Mouse (Mus musculus) liver, embryonic 15.5 days (tissue): ENCODE data around the gene Pbp2. TPM values are rescaled to one million over a fixed set of nuclear protein-coding genes. Genes with fewer than 3 reads are reported as not detected.

ENCODE experiments used
- ATAC-seq: fragments of 200-750 bp; cut with Nextera tagmentation; 2 replicates; pipeline ENCODE4 v1.8.0; 2017; ENCODE audit warnings: moderate number of reproducible peaks, mild to moderate bottlenecking, moderate library complexity; ENCODE audit not compliant: insufficient read depth
- H3K27ac ChIP-seq: fragments of 300-500 bp; sonication (generic); replicated peaks from 2 replicates; pipeline ENCODE4 v1.5.1; 2015; ENCODE audit warnings: mild to moderate bottlenecking, inconsistent platforms
- H3K27me3 ChIP-seq: fragments of 300-500 bp; sonication (generic); 2 replicates; pipeline ENCODE4 v1.6.1; 2015; ENCODE audit warnings: mild to moderate bottlenecking, inconsistent platforms
- H3K36me3 ChIP-seq: fragments of 300-500 bp; sonication (generic); replicated peaks from 2 replicates; pipeline ENCODE4 v1.6.1; 2015; ENCODE audit warnings: moderate library complexity, mild to moderate bottlenecking, inconsistent platforms
- H3K4me1 ChIP-seq: fragments of 300-500 bp; sonication (generic); replicated peaks from 2 replicates; pipeline ENCODE4 v1.6.1; 2015; ENCODE audit warnings: inconsistent platforms
- H3K4me2 ChIP-seq: fragments of 300-500 bp; sonication (generic); 2 replicates; pipeline ENCODE4 v1.6.1; 2015; ENCODE audit warnings: moderate library complexity, mild to moderate bottlenecking, inconsistent platforms
- H3K4me3 ChIP-seq: fragments of 300-500 bp; sonication (generic); replicated peaks from 2 replicates; pipeline ENCODE4 v1.5.1; 2015; ENCODE audit warnings: mild to moderate bottlenecking, inconsistent platforms
- H3K9ac ChIP-seq: fragments of 300-500 bp; sonication (generic); 2 replicates; pipeline ENCODE4 v1.6.1; 2015; ENCODE audit warnings: moderate library complexity, mild to moderate bottlenecking, inconsistent platforms
- H3K9me3 ChIP-seq: fragments of 300-500 bp; sonication (generic); replicated peaks from 2 replicates; pipeline ENCODE4 v1.6.1; 2016; ENCODE audit warnings: inconsistent platforms
- WGBS: fragments of 180-500 bp; shearing (Covaris S2); methylation state at CpG from one replicate; pipeline ENCODE4 v1.1.7; 2015; ENCODE audit warnings: mixed read lengths; ENCODE audit not compliant: insufficient replicate concordance; 5-methylcytosine and 5-hydroxymethylcytosine counted together
- polyA plus RNA-seq: library from polyadenylated mRNA; unstranded; fragments of >200 nt; fragmentation: Nextera tagmentation; extraction: Ambion mirVana; gene quantifications from 2 replicates; pipeline ENCODE4 v1.2.1, GENCODE M21; 2015

Gene Pbp2
- polyA plus RNA-seq, 1 experiment from 2014 or later = not detected

DNA sequence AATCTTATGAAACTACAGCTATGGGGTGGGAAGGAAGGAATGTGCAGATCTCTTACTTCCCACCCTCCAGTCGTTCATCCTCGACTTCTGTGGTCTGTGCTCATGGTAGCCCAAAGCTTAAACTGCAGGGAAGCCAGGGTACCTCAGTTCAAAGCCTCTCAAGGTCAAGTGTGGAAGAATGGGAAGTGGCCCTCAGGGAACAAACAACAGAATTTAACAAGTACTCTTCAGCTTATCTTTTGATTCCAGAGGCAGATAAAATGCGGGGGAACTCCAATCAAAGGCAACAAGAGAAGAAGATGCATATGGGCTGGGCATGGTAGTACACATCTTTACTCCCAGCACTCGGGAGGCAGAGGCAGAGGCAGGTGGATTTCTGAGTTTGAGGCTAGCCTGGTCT, 9.7 kb downstream of the Pbp2 start:
- no peaks in the 10 kb centered on the region for H3K36me3 ChIP-seq
- H3K27me3 ChIP-seq = 0 out of 2 replicates have a peak, but pooled peaks cover under 1% of the 10 kb centered on the region
- no peak overlapping the region for H3K9ac ChIP-seq
- H3K4me1 ChIP-seq = peaks cover 5% of the 10 kb centered on the region; the same call in 1 of the 2 replicates
- no peak overlapping the region for H3K4me2 ChIP-seq
- H3K4me3 ChIP-seq = no peak overlapping the region
- ATAC-seq = no peak
- no peaks in the 10 kb centered on the region for H3K9me3 ChIP-seq
- 48% methylated on average over 4 of the region's 4 CpGs for WGBS
- no peak overlapping the region for H3K27ac ChIP-seq

DNA sequence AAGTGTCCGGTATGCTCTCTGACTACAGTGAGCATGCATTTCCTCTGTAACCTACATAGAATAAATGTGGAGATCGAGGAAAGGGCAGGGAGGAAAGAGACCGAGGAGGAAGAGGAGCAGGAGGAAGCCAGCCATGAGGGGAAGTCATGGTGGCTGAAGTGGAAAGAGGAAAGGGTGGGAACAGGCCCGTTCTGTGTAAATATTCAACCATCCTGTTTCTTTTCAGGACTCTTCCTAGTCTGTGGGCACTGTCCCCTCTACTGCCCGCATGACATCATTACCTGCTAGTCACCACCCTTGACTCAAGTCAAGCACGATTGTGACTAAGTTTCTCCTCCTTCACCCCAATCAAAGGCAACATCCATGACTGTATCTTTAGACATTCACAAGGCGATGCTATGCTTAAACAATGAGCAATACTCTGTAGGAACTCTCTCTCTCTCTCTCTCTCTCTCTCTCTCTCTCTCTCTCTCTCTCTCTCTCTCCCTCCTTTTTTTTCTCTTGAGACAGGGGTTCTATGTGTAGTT, 11.1 kb downstream of the Pbp2 start:
- Histone ChIP-seq H3K4me1 (peaks cover 5% of the 10 kb centered on the region; the same call in 1 of the 2 replicates), H3K27ac (no peak overlapping the region), H3K9me3 (no peaks in the 10 kb centered on the region), H3K9ac (no peak overlapping the region), H3K36me3 (no peaks in the 10 kb centered on the region), H3K27me3 (peaks cover 6% of the 10 kb centered on the region; the same call in 1 of the 2 replicates), H3K4me3 (no peak overlapping the region), H3K4me2 (no peak overlapping the region)
- no peak for ATAC-seq
- WGBS = 38% methylated on average over 7 of the region's 7 CpGs

DNA sequence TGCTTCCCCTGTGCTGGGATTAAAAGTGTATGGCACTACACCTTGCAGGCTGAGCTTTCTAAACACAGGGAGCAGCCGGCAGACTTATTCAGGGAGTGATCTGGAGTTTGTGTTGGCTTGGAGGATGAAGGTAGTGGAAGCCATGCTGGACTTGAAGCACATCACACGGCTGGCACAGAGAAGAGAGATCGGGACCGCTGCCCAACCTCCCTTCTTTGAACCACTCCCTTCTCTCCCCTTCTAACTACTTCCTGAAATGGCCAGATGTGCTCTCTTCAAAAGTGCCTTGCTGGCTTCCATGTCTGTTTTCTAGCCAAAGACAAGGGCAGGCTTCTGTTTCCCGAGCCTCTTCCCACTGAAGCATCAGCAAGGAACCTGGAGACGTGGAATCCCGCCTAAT, 12.6 kb downstream of the Pbp2 start:
- Histone ChIP-seq H3K4me3 (no peak overlapping the region), H3K9ac (no peak overlapping the region), H3K36me3 (no peaks in the 10 kb centered on the region), H3K4me1 (peaks cover 5% of the 10 kb centered on the region; the same call in 1 of the 2 replicates), H3K27ac (no peak overlapping the region), H3K9me3 (no peaks in the 10 kb centered on the region), H3K4me2 (no peak overlapping the region), H3K27me3 (peaks cover 6% of the 10 kb centered on the region; the same call in 1 of the 2 replicates)
- no peak for ATAC-seq
- 43% methylated on average over 7 of the region's 7 CpGs for WGBS

DNA sequence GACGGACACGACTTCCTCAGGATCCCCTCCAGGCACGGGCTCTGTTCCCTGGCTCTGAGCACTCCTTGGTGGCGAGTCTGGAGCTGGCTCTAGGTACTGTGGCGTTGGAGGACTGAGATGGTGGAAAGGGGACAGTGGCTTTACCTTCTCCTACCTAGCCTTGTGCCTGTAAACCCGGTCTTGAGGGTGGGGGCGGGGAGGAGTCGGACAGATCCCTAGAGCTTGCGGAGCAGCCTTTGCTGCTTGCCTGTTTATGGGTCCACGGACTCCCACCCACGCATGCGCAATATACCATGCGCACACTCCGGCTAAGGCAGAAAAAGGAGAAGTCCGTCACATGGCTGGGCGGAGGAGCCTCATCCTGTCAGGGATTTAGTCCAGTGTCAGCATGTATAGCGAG, 13.9 kb downstream of the Pbp2 start:
- ATAC-seq = no peak
- 26% methylated on average over 17 of the region's 17 CpGs for WGBS

DNA sequence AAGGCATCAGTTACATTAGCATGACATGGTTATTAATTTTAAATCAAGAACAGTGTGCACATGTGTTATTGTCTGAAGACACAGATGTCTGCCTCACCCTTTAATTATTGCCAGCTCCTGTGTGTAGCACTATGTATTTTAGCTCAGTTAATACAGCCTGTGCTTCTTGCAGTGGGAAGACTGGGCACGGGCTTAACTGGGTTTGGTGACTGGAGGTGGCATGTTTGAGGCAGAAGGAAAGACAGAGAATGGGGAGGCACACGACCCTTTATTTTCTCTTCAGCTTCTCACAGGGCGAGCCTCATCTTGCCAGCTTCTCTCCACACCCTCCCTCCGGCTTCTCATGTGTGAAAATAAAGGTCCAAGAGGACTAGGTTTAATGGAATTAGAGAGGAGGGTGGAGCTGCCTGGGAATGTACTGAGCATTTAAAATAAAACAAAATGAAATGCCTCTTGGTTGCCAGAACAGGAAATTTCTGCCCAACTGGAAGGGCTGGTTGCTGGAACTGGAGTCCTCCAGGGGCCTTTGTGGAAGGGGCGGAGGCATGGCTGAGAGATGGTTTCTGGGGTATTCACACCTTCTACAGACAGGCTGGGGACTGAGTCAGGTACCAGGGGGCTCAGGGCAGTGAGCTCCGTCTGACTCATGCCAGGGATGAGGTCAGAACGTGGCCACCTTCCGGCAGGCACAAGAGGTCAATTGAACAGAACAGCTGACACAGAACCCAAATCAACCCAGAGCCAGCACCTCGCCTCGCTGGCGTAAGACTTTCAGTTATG, 14.9 kb downstream of the Pbp2 start:
- 60% methylated on average over 11 of the region's 11 CpGs for WGBS
- Histone ChIP-seq H3K27ac (no peak overlapping the region), H3K4me1 (no peaks in the 10 kb centered on the region), H3K4me2 (no peak overlapping the region), H3K9ac (no peak overlapping the region), H3K27me3 (peaks cover 6% of the 10 kb centered on the region; the same call in 1 of the 2 replicates), H3K9me3 (no peaks in the 10 kb centered on the region), H3K36me3 (no peaks in the 10 kb centered on the region), H3K4me3 (no peak overlapping the region)
- no peak for ATAC-seq

More for the DNA sequence above, 13.9 kb downstream of the Pbp2 start:
- H3K27me3 ChIP-seq = peaks cover 6% of the 10 kb centered on the region; the same call in 1 of the 2 replicates
- H3K4me2 ChIP-seq = 0 out of 2 replicates have a peak overlapping the region, but pooled peaks have one; percentile 30
- H3K9ac ChIP-seq = no peak overlapping the region
- no peaks in the 10 kb centered on the region for H3K4me1 ChIP-seq
- no peak overlapping the region for H3K27ac ChIP-seq
- no peaks in the 10 kb centered on the region for H3K36me3 ChIP-seq
- H3K4me3 ChIP-seq = no peak overlapping the region
- no peaks in the 10 kb centered on the region for H3K9me3 ChIP-seq

DNA sequence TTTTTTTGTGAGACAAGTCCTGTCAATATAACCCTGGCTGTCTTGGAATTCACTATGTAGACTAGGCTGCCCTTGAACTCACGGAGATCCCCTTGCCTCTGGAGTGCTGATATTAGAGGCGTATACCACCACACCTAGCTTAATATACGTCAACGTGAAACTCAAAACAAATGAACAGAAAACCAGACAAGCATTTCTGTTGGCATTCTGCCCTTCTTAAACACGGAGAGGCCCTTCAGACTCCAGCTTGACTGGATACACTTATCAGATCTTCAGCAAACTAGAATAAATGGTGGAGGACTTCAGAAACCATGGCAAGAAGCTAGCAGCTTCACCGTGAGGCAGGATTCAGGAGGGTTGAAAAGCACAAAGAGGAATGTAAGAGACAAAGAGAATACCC, 16.1 kb downstream of the Pbp2 start:
- Histone ChIP-seq H3K4me1 (no peaks in the 10 kb centered on the region), H3K27me3 (peaks cover 6% of the 10 kb centered on the region; the same call in 1 of the 2 replicates), H3K4me3 (no peak overlapping the region), H3K36me3 (no peaks in the 10 kb centered on the region), H3K27ac (no peak overlapping the region), H3K9ac (no peak overlapping the region), H3K9me3 (no peaks in the 10 kb centered on the region), H3K4me2 (no peak overlapping the region)
- no peak for ATAC-seq
- 68% methylated on average over 6 of the region's 6 CpGs for WGBS

DNA sequence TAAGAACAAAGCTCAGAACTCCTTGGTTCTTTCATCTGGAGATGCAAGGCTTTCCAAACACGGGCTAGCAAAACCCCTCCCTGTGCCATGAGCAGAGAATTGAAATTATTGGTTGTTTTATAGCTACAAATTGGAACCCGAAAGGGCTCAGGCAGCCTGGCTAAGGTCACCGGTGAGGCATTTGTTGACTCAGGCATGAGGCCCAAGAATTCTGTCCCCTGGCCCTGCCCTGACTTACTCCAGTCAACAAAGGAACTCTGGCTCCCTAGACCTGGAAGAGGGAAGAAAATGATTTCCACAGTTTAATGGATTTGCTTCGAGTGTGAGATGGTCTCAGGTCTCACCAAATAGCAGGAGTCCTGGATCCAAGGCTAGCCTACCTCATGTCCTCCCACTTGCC, 17.8 kb downstream of the Pbp2 start:
- no peak overlapping the region for H3K4me2 ChIP-seq
- WGBS = 53% methylated on average over 4 of the region's 4 CpGs
- ATAC-seq = no peak

DNA sequence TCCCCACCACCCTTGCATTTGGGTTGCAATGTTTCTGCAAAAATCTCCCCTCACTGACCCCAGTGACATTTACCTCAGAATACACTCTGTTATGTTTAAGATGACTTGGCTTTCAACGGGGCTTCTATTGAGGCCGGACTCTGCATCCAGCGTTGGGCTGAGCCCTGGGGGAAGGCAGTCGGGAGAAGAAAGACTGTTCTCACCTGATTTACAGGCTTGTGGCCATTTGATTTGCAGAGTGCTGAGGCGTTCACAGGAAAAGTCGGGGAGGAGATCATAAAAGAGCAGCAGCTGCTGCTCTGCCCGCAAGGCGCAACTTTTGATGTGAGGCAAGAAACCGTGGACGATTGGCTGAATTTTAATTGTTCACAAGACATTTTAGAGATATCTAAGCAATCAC, 30.3 kb downstream of the Pbp2 start:
- Histone ChIP-seq H3K27ac (no peak overlapping the region), H3K4me2 (no peak overlapping the region), H3K4me3 (no peak overlapping the region), H3K27me3 (no peaks in the 10 kb centered on the region), H3K36me3 (no peaks in the 10 kb centered on the region), H3K9ac (no peak overlapping the region), H3K9me3 (no peaks in the 10 kb centered on the region), H3K4me1 (no peaks in the 10 kb centered on the region)
- 42% methylated on average over 10 of the region's 10 CpGs for WGBS
- no peak for ATAC-seq

More for the DNA sequence above, 17.8 kb downstream of the Pbp2 start:
- no peaks in the 10 kb centered on the region for H3K9me3 ChIP-seq
- H3K4me3 ChIP-seq = no peak overlapping the region
- H3K9ac ChIP-seq = no peak overlapping the region
- no peaks in the 10 kb centered on the region for H3K4me1 ChIP-seq
- H3K36me3 ChIP-seq = no peaks in the 10 kb centered on the region
- H3K27ac ChIP-seq = no peak overlapping the region
- H3K27me3 ChIP-seq = peaks cover 6% of the 10 kb centered on the region; the same call in 1 of the 2 replicates

DNA sequence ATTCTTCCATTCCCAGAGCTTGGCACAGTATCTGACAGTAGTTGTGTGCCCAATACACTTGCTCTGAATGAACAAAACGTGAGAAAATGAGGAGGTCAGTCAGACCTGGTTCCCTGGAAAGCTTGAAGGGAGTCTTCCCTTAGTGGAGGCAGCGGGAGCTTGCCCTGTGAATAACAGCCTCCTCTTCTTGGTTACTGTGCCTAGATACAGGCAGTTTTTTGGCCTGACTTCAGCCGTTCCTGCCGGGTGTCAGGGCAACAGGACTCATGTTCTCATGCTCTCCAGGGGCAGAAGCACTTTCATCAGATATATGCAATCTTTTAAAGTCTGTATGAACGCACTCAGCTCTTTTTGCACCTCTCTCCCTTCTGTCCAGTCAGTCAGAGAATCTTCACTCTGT, 30.9 kb downstream of the Pbp2 start:
- Histone ChIP-seq H3K4me2 (no peak overlapping the region), H3K27ac (no peak overlapping the region), H3K36me3 (no peaks in the 10 kb centered on the region), H3K27me3 (no peaks in the 10 kb centered on the region), H3K9ac (no peak overlapping the region), H3K9me3 (no peaks in the 10 kb centered on the region), H3K4me1 (no peaks in the 10 kb centered on the region), H3K4me3 (no peak overlapping the region)
- 53% methylated on average over 5 of the region's 5 CpGs for WGBS
- ATAC-seq = no peak

DNA sequence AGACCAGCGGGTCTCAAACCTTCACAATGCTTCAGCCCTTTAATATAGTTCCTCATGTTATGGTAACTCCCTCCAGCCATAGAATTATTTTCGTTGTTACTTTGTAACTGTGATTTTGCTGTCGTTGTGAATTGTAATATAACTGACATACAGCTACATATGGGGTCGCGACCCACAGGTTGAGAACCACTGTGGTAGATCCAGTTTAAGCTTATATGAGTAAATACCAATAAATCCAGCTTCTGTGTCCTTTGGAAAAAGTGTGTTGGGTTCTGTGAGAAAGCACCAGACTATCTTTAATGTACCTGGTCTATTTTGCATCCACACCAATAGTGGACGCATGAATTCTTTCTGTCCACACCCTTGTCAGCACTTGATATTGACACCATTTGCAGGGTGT, 31.9 kb downstream of the Pbp2 start:
- no peak overlapping the region for H3K4me3 ChIP-seq
- no peak overlapping the region for H3K27ac ChIP-seq
- H3K9me3 ChIP-seq = no peaks in the 10 kb centered on the region
- ATAC-seq = no peak
- no peaks in the 10 kb centered on the region for H3K36me3 ChIP-seq
- H3K9ac ChIP-seq = no peak overlapping the region
- H3K27me3 ChIP-seq = no peaks in the 10 kb centered on the region
- no peaks in the 10 kb centered on the region for H3K4me1 ChIP-seq
- no peak overlapping the region for H3K4me2 ChIP-seq
- WGBS = 58% methylated on average over 6 of the region's 6 CpGs

DNA sequence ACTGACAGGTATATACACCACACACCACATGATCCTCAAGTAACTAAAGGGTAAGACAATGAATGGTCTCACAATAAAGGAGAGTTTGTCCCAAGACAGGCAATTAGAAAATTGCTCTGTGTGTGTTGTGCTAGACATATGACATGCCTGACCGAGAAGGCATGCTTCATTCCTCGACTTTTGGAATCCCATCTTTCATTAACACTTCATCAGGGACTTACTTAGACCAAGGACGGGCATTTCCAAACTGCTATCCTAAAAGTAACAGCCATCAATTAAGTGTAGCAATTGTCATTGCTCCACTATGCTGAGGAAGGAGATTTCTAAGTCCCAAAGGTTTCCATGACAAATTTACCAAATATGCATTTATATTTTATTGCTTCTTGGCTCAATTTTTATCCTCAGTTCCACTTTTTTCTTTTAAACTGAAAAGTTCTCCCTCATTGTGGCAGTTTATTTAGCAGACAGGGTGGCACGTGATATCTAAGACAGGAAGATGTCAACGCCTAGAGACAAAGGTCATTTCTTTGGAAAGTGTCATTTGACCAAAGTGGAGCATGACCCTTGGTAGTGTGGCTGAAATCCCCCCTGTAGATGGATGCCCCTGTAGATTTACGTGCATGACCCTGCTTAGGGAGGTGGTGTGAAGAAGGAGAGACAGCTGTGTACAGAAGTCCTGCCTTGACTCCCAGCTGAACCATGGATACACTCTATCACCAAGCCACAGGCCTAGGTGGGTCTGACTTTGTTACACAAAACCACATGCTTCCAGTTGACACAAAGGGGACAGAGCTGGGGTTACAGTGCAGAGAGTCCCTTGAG, 33.5 kb downstream of the Pbp2 start:
- WGBS = 48% methylated on average over 6 of the region's 6 CpGs
- no peak overlapping the region for H3K4me2 ChIP-seq
- no peaks in the 10 kb centered on the region for H3K36me3 ChIP-seq
- H3K27ac ChIP-seq = no peak overlapping the region
- no peak overlapping the region for H3K9ac ChIP-seq
- no peaks in the 10 kb centered on the region for H3K9me3 ChIP-seq
- no peaks in the 10 kb centered on the region for H3K4me1 ChIP-seq
- no peak overlapping the region for H3K4me3 ChIP-seq
- H3K27me3 ChIP-seq = no peaks in the 10 kb centered on the region
- no peak for ATAC-seq
